ENCODE assay signal across 8 mouse cellular contexts in the genomic region with DNA sequence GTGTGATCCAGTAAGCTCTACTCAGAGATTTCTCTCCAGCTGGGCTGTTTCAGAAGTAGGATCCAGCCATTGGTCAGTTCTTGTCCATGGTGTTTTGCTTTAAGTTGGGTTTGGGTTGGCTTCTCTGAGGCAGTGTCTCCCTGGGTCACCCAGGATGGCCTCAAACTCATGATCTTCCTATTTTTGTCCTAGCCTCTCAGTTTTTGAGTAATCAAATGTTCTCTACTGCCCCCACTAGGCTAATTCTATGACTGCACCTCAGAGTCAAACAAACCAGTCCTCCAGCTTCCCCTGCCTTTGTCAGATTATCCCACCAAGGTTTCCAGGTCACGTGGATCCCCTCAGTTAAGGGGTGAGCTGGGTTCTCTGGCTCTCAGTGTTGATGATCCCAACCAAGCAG. TPM values are rescaled to one million over a fixed set of nuclear protein-coding genes. Genes with fewer than 3 reads are reported as not detected.
A peak's percentile ranks its signal among the peaks of the same experiment; 100 is the strongest.
DNase-seq lines count a peak whose midpoint lies in the region; ATAC-seq and TF ChIP-seq lines count a peak whose summit lies in the region.

No protein-coding gene starts in this region.

- H3K4me3 ChIP-seq in liver, embryonic 14.5 days (ENCODE audit: insufficient read depth in 1 of 2, low read depth in 2 of 2, low read length in 2 of 2) = no peak overlapping the region

- H3K9ac ChIP-seq in liver, embryonic 14.5 days (replicated peaks) = no peak overlapping the region

- 5% methylated on average over 1 of the region's 1 CpGs for WGBS in liver, embryonic 14.5 days (ENCODE audit: insufficient replicate concordance)

- H3K27ac ChIP-seq in liver, embryonic 14.5 days = no peak overlapping the region

- H3K9me3 ChIP-seq in liver, embryonic 14.5 days (ENCODE audit: control insufficient read depth, low read length) = no peaks in the 10 kb centered on the region

- no peak for TF ChIP-seq EP300 in liver, embryonic 14.5 days (IDR thresholded peaks at IDR 0.05; ENCODE audit: low read depth)

- no peak; the same call in 1 of the 2 replicates for ATAC-seq in frontal cortex, adult (ENCODE audit: low TSS enrichment)
- ATAC-seq in liver, embryonic 14.5 days (ENCODE audit: insufficient read depth) = no peak
- no peak for ATAC-seq in Patski
- ATAC-seq in megakaryocyte-erythroid progenitor cell, adult 5-6 weeks (replicated peaks; ENCODE audit: low FRiP score, low TSS enrichment, poor library complexity, severe bottlenecking) = peak; percentile 71

- in situ Hi-C loops in Patski (cut with MboI; ENCODE audit: low pct_unique_long_range_greater_than_20kb) = loop anchor here (10.0 kb wide), 1 partner anchor 460 kb away; no protein-coding TSS in a partner anchor

- no peak overlapping the region for H3K4me2 ChIP-seq in liver, embryonic 14.5 days (ENCODE audit: low read depth)

- POLR2A ChIA-PET in Patski (lab: Charles Lee) = no interaction called here

- no peaks in the 10 kb centered on the region for H3K27me3 ChIP-seq in liver, embryonic 14.5 days (ENCODE audit: control insufficient read depth, insufficient read depth, low read length)
- peaks cover 39% of the 10 kb centered on the region for H3K27me3 ChIP-seq in Patski

- H3K36me3 ChIP-seq in liver, embryonic 14.5 days (replicated peaks; ENCODE audit: control insufficient read depth, insufficient read depth, low read depth) = no peaks in the 10 kb centered on the region

- peak; percentile 38 for TF ChIP-seq CTCF in liver, embryonic 14.5 days (IDR thresholded peaks at IDR 0.05; ENCODE audit: low read depth)
- peak; percentile 65 for TF ChIP-seq CTCF in Patski (IDR thresholded peaks at IDR 0.05)

- DNase-seq in frontal cortex, postnatal 36 days (ENCODE audit: low spot score in 2 of 2) = peak; percentile 35 to 54
- no peak for DNase-seq in liver, embryonic 14.5 days (ENCODE audit: low read depth in 3 of 3, low spot score in 3 of 3)
- DNase-seq in liver (no peak), Patski (ENCODE audit: low read depth, low spot score) (no peak)
- DNase-seq in forelimb bud, embryonic 11.5 days (ENCODE audit: low read depth, low spot score) = peak; percentile 44
- DNase-seq in T-cell, adult 2 months (ENCODE audit: low spot score) = no peak

- no peaks in the 10 kb centered on the region for H3K4me1 ChIP-seq in liver, embryonic 14.5 days (replicated peaks; ENCODE audit: control insufficient read depth in 2 of 2, insufficient read depth in 2 of 2, low read length in 1 of 2)

- CTCF ChIA-PET in Patski (lab: Charles Lee) = interaction anchor here (1.4 to 1.5 kb wide), 3 partner anchors 13 to 394 kb away, joined by 3 to 5 read pairs (median 3); no protein-coding TSS in a partner anchor

RNA-seq across cellular contexts. Expression of gene Vac14, which starts 13.8 kb away (rescaled TPM):
- polyA plus RNA-seq in liver, embryonic 14.5 days (2012; rRNA removed) = 13.4 and 14.8 TPM in 2 replicates
- 11.2 and 14.6 TPM in 2 replicates for polyA plus RNA-seq in liver, embryonic 14.5 days (2014; fragmentation: Nextera tagmentation; extraction: Ambion mirVana)
- polyA plus RNA-seq in Patski (2021) = 35.9 TPM
- total RNA-seq in megakaryocyte-erythroid progenitor cell, adult 5-6 weeks (2014; fragmentation: Nextera tagmentation) = 50.2 and 53.9 TPM in 2 replicates
- total RNA-seq in megakaryocyte-erythroid progenitor cell, adult 5-6 weeks (2017) = 19.8 and 23.7 TPM in 2 replicates

Comparison
In these comparisons a context has a peak if more than half of its experiments do, and no peak if none do; other contexts are left out.
1. DNase-seq: peak in frontal cortex, postnatal 36 days (2 of 2) and forelimb bud, embryonic 11.5 days (single experiment); none in liver, embryonic 14.5 days (0 of 3), liver (single experiment), Patski (single experiment) and T-cell, adult 2 months (single experiment).